Mouse (Mus musculus) MEL (cell line): ENCODE measurements at regions not wholly inside any gene's neighbourhood (a gene's known extent, or its start where the extent isn't known, plus 50 kb on each side); places are given as distances from the start of the nearest gene placed in this dataset.

Experiments
- DNase-seq: peaks from one replicate; pipeline ENCODE4 v3.0.0; 2011; ENCODE audit warnings: low read depth, low spot score
- H3K27ac ChIP-seq: 2 replicates; pipeline ENCODE4 v1.5.1; 2012; ENCODE audit warnings: low read depth, mild to moderate bottlenecking, control low read depth, low read length, moderate library complexity; ENCODE audit not compliant: control insufficient read depth
- H3K27me3 ChIP-seq, 2 experiments: fragments of 150-350 bp in 1 of 2; sonication (generic) in 1 of 2; 2 replicates each; pipeline ENCODE4 v1.6.1; 2012; ENCODE audit warnings: low read length in 2 of 2, mild to moderate bottlenecking in 2 of 2, improper control_type of control experiment in 1 of 2, moderate library complexity in 1 of 2; ENCODE audit not compliant: insufficient read depth in 2 of 2, control insufficient read depth in 1 of 2
- H3K36me3 ChIP-seq, 2 experiments: 2 replicates each; pipeline ENCODE4 v1.6.1; 2012 to 2014; ENCODE audit warnings: low read length in 2 of 2, improper control_type of control experiment in 1 of 2, inconsistent platforms in 1 of 2, mild to moderate bottlenecking in 1 of 2; ENCODE audit not compliant: insufficient read depth in 2 of 2, control insufficient read depth in 1 of 2
- H3K4me1 ChIP-seq, 2 experiments: fragments of 150-350 bp in 1 of 2; sonication (generic) in 1 of 2; 2 replicates each; pipeline ENCODE4 v1.6.1; 2012; ENCODE audit warnings: low read length in 2 of 2, improper control_type of control experiment in 1 of 2, mild to moderate bottlenecking in 1 of 2; ENCODE audit not compliant: insufficient read depth in 2 of 2, control insufficient read depth in 1 of 2
- H3K4me3 ChIP-seq, 2 experiments: fragments of 150-350 bp in 1 of 2; sonication (generic) in 1 of 2; 2 replicates each; pipeline ENCODE4 v1.5.1; 2012; ENCODE audit warnings: low read depth in 2 of 2, low read length in 2 of 2, mild to moderate bottlenecking in 2 of 2, moderate library complexity in 2 of 2, control low read depth in 1 of 2, improper control_type of control experiment in 1 of 2; ENCODE audit not compliant: control insufficient read depth in 1 of 2, insufficient read depth in 1 of 2
- H3K79me2 ChIP-seq: 2 replicates; pipeline ENCODE4 v1.6.1; 2012; ENCODE audit warnings: mild to moderate bottlenecking, low read length, moderate library complexity; ENCODE audit not compliant: control insufficient read depth, poor library complexity, insufficient read depth
- H3K9ac ChIP-seq: 2 replicates; pipeline ENCODE4 v1.6.1; 2012; ENCODE audit warnings: low read depth, mild to moderate bottlenecking, control low read depth, low read length, moderate library complexity; ENCODE audit not compliant: control insufficient read depth, poor library complexity, severe bottlenecking
- H3K9me3 ChIP-seq: fragments of 150-350 bp; sonication (generic); replicated peaks from 2 replicates; pipeline ENCODE4 v1.6.1; 2012; ENCODE audit warnings: mild to moderate bottlenecking, low read length, improper control_type of control experiment, moderate library complexity; ENCODE audit not compliant: insufficient read depth
- BHLHE40 ChIP-seq: IDR thresholded peaks from 2 replicates; pipeline ENCODE4 v1.6.1; 2012; ENCODE audit warnings: low read depth, mild to moderate bottlenecking, inconsistent platforms, low read length, improper control_type of control experiment, borderline replicate concordance
- CHD1 ChIP-seq: IDR thresholded peaks from 2 replicates; pipeline ENCODE4 v1.6.1; 2012; ENCODE audit warnings: low read depth, mild to moderate bottlenecking, inconsistent platforms, low read length, improper control_type of control experiment
- CHD2 ChIP-seq: IDR thresholded peaks from 2 replicates; pipeline ENCODE4 v1.6.1; 2011; ENCODE audit warnings: low read length, improper control_type of control experiment
- CTCF ChIP-seq, 3 experiments: IDR thresholded peaks in 2 of 3; conservative IDR thresholded peaks in 1 of 3; 2 replicates each; pipeline ENCODE4 v1.5.1; 2011 to 2012; ENCODE audit warnings: low read length in 3 of 3, low read depth in 2 of 3, mild to moderate bottlenecking in 2 of 3, improper control_type of control experiment in 1 of 3, inconsistent platforms in 1 of 3, mixed read lengths in 1 of 3, moderate library complexity in 1 of 3; ENCODE audit not compliant: control insufficient read depth in 1 of 3, insufficient read depth in 1 of 3, poor library complexity in 1 of 3, severe bottlenecking in 1 of 3
- E2F4 ChIP-seq: IDR thresholded peaks from 2 replicates; pipeline ENCODE4 v1.6.1; 2011; ENCODE audit warnings: low read depth, low read length, improper control_type of control experiment, borderline replicate concordance
- ELF1 ChIP-seq: IDR thresholded peaks from 2 replicates; pipeline ENCODE4 v1.6.1; 2014; ENCODE audit warnings: low read depth, mild to moderate bottlenecking, inconsistent platforms, low read length, improper control_type of control experiment, moderate library complexity
- EP300 ChIP-seq, 2 experiments: IDR thresholded peaks; 2 replicates each; pipeline ENCODE4 v1.6.1; 2011; ENCODE audit warnings: improper control_type of control experiment in 2 of 2, low read length in 2 of 2, low read depth in 1 of 2, mild to moderate bottlenecking in 1 of 2
- GABPA ChIP-seq: IDR thresholded peaks from 2 replicates; pipeline ENCODE4 v1.6.1; 2012; ENCODE audit warnings: low read depth, mild to moderate bottlenecking, inconsistent platforms, low read length, improper control_type of control experiment, moderate library complexity
- JUND ChIP-seq: IDR thresholded peaks from 2 replicates; pipeline ENCODE4 v1.6.1; 2011; ENCODE audit warnings: low read depth, mild to moderate bottlenecking, improper control_type of control experiment, low read length
- MXI1 ChIP-seq: IDR thresholded peaks from 2 replicates; pipeline ENCODE4 v1.6.1; 2011; ENCODE audit warnings: mild to moderate bottlenecking, low read depth, low read length, improper control_type of control experiment
- MYB ChIP-seq: IDR thresholded peaks from 2 replicates; pipeline ENCODE4 v1.6.1; 2011; ENCODE audit warnings: mild to moderate bottlenecking, low read depth, low read length, improper control_type of control experiment
- MYC ChIP-seq: IDR thresholded peaks from 2 replicates; pipeline ENCODE4 v1.6.1; 2011; ENCODE audit warnings: low read depth, mild to moderate bottlenecking, low read length, improper control_type of control experiment, moderate library complexity
- NRF1 ChIP-seq: IDR thresholded peaks from 2 replicates; pipeline ENCODE4 v1.6.1; 2014; ENCODE audit warnings: low read depth, mild to moderate bottlenecking, inconsistent platforms, low read length, improper control_type of control experiment, moderate library complexity; ENCODE audit not compliant: poor library complexity, insufficient read depth, severe bottlenecking
- POLR2A ChIP-seq, 2 experiments: IDR thresholded peaks; 2 replicates each; pipeline ENCODE4 v1.6.1; 2011 to 2012; ENCODE audit warnings: low read length in 2 of 2, mild to moderate bottlenecking in 2 of 2, control low read depth in 1 of 2, improper control_type of control experiment in 1 of 2, low read depth in 1 of 2, moderate library complexity in 1 of 2; ENCODE audit not compliant: control insufficient read depth in 1 of 2, insufficient read depth in 1 of 2, poor library complexity in 1 of 2
- POLR2AphosphoS2 ChIP-seq: IDR thresholded peaks from 2 replicates; pipeline ENCODE4 v1.6.1; 2011; ENCODE audit warnings: low read length, improper control_type of control experiment
- POLR2AphosphoS5 ChIP-seq: IDR thresholded peaks from 2 replicates; pipeline ENCODE4 v1.6.1; 2012; ENCODE audit warnings: low read depth, borderline replicate concordance, mild to moderate bottlenecking, inconsistent platforms, low read length, moderate library complexity, mixed read lengths
- SIN3A ChIP-seq: IDR thresholded peaks from 2 replicates; pipeline ENCODE4 v1.6.1; 2012; ENCODE audit warnings: low read length, improper control_type of control experiment, inconsistent platforms
- SMC3 ChIP-seq: IDR thresholded peaks from 2 replicates; pipeline ENCODE4 v1.6.1; 2011; ENCODE audit warnings: low read depth, low read length, improper control_type of control experiment
- TAL1 ChIP-seq: IDR thresholded peaks from 2 replicates; pipeline ENCODE4 v1.6.1; 2012; ENCODE audit warnings: mild to moderate bottlenecking, inconsistent platforms, low read length, moderate library complexity, mixed read lengths
- TCF12 ChIP-seq: IDR thresholded peaks from 2 replicates; pipeline ENCODE4 v1.6.1; 2014; ENCODE audit warnings: low read depth, mild to moderate bottlenecking, inconsistent platforms, low read length, improper control_type of control experiment, moderate library complexity
- UBTF ChIP-seq: IDR thresholded peaks from 2 replicates; pipeline ENCODE4 v1.6.1; 2012; ENCODE audit warnings: low read depth, mild to moderate bottlenecking, inconsistent platforms, low read length, improper control_type of control experiment, moderate library complexity, borderline replicate concordance; ENCODE audit not compliant: insufficient read depth
- USF2 ChIP-seq, 2 experiments: IDR thresholded peaks; 2 replicates each; pipeline ENCODE4 v1.6.1; 2011 to 2012; ENCODE audit warnings: improper control_type of control experiment in 2 of 2, low read length in 2 of 2, borderline replicate concordance in 1 of 2, inconsistent platforms in 1 of 2, low read depth in 1 of 2, mild to moderate bottlenecking in 1 of 2; ENCODE audit not compliant: insufficient read depth in 1 of 2
- ZC3H11A ChIP-seq: IDR thresholded peaks from 2 replicates; pipeline ENCODE4 v1.6.1; 2012; ENCODE audit warnings: low read depth, mild to moderate bottlenecking, inconsistent platforms, low read length, improper control_type of control experiment
- ZMIZ1 ChIP-seq: IDR thresholded peaks from 2 replicates; pipeline ENCODE4 v1.6.1; 2012; ENCODE audit warnings: low read depth, mild to moderate bottlenecking, inconsistent platforms, low read length, improper control_type of control experiment, moderate library complexity

GRCm38 (mm10) chr7:115014253-115014998, 270.9 kb downstream of the Insc start:
- H3K4me1 ChIP-seq: no peaks in the 10 kb centered on the region
- H3K27ac ChIP-seq: no peak overlapping the region
- H3K9ac ChIP-seq: no peak overlapping the region
- no peak for DNase-seq
- TF ChIP-seq CTCF (IDR thresholded peaks at IDR 0.05 in 2 of 3, conservative IDR thresholded peaks at IDR 0.05 in 1 of 3; ENCODE audit: control insufficient read depth in 1 of 3, insufficient read depth in 1 of 3, low read depth in 2 of 3, low read length in 3 of 3, poor library complexity in 1 of 3, severe bottlenecking in 1 of 3) (no peak), TCF12 (no peak), TAL1 (no peak), NRF1 (no peak), ELF1 (no peak), CHD2 (no peak), MXI1 (no peak), E2F4 (no peak), BHLHE40 (no peak), MYC (no peak), MYB (no peak), POLR2A (IDR thresholded peaks at IDR 0.05; ENCODE audit: control insufficient read depth in 1 of 2, insufficient read depth in 1 of 2, low read depth in 1 of 2, low read length in 2 of 2, poor library complexity in 1 of 2) (no peak), ZC3H11A (no peak), GABPA (no peak), ZMIZ1 (no peak), SMC3 (no peak)
- H3K9me3 ChIP-seq: no peaks in the 10 kb centered on the region
- no peaks in the 10 kb centered on the region for H3K36me3 ChIP-seq
- no peaks in the 10 kb centered on the region for H3K79me2 ChIP-seq
- no peaks in the 10 kb centered on the region for H3K27me3 ChIP-seq
- H3K4me3 ChIP-seq: no peak overlapping the region

DNA sequence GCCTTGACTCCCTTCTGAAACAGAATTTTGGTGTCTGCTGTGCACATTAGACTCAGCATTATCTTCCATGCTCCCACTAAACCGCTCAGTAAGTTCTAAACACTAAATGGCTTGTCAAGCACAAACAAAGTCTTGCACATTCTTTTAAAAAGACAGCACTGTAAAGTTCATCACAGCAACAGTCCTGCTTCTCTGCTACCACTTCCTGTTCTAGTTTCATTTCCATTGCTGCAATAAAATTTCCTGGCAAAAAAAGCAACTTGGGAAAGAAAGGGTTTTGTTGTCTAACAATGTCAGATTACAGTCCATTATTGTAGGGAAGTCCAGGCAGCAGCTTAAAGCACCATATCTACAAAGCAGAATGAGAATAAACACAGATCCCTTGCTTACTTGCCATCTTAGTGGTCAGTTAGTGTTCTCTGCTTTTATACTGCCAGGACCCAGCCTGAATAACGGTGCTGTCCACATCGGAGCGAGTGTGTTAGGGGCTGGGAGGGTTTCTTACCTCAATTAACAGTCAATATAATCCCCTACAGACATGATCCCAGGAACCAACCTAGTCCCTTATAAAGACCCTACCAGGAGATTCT, 276.0 kb downstream of the Insc start:
- DNase-seq: no peak

More for the DNA sequence above, 276.0 kb downstream of the Insc start:
- H3K36me3 ChIP-seq: no peaks in the 10 kb centered on the region
- no peaks in the 10 kb centered on the region for H3K27me3 ChIP-seq
- H3K4me1 ChIP-seq: no peaks in the 10 kb centered on the region
- H3K79me2 ChIP-seq: no peaks in the 10 kb centered on the region
- no peak overlapping the region for H3K9ac ChIP-seq
- H3K9me3 ChIP-seq: no peaks in the 10 kb centered on the region
- no peak for TF ChIP-seq NRF1
- TF ChIP-seq EP300 (IDR thresholded peaks at IDR 0.05; ENCODE audit: low read depth in 1 of 2, low read length in 2 of 2): no peak
- TF ChIP-seq CTCF (IDR thresholded peaks at IDR 0.05 in 2 of 3, conservative IDR thresholded peaks at IDR 0.05 in 1 of 3; ENCODE audit: control insufficient read depth in 1 of 3, insufficient read depth in 1 of 3, low read depth in 2 of 3, low read length in 3 of 3, poor library complexity in 1 of 3, severe bottlenecking in 1 of 3): no peak
- no peak for TF ChIP-seq TCF12
- no peak for TF ChIP-seq ELF1
- no peak for TF ChIP-seq MXI1
- no peak for TF ChIP-seq TAL1
- TF ChIP-seq SIN3A: no peak
- no peak for TF ChIP-seq USF2 (IDR thresholded peaks at IDR 0.05; ENCODE audit: borderline replicate concordance in 1 of 2, insufficient read depth in 1 of 2, low read depth in 1 of 2, low read length in 2 of 2)
- TF ChIP-seq UBTF: no peak
- TF ChIP-seq POLR2AphosphoS5: no peak
- TF ChIP-seq CHD2: no peak
- no peak for TF ChIP-seq POLR2AphosphoS2
- TF ChIP-seq JUND: no peak
- TF ChIP-seq CHD1: no peak
- H3K27ac ChIP-seq: no peak overlapping the region
- no peak overlapping the region for H3K4me3 ChIP-seq
